Mouse (Mus musculus) megakaryocyte, embryonic 14.5 days (primary cell): ENCODE data around the gene Lrit3.

ENCODE experiments used
- FLI1 ChIP-seq: IDR thresholded peaks from 2 replicates; pipeline ENCODE4 v1.6.1; 2012; ENCODE audit warnings: low read length, inconsistent platforms, mixed read lengths
- GATA1 ChIP-seq: IDR thresholded peaks from 3 replicates; pipeline ENCODE4 v1.6.1; 2012; ENCODE audit warnings: mixed read lengths, low read length, inconsistent platforms, borderline replicate concordance

DNA sequence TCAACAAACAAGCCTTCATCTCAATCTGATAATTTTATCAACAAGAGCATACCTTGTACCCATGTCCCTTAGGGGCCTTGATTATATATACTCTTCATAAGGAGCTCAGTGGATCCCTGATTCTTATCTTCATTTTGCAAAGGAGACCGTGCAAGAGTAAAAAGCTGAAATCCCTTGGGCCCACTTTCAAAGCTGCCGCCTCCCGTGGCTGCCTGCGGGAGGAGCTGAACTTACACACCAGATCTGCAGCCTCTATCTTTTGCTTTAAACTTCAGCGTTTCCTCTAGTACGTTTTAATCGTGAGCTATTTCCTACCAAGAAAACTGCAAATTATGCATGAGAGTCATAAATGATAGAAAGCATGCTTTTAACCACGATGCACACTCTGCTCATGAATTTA, 17.9 kb upstream of the Lrit3 start:
- TF ChIP-seq GATA1 = no peak
- no peak for TF ChIP-seq FLI1
